Mouse (Mus musculus) midbrain, embryonic 14.5 days (tissue): ENCODE measurements around the gene Sval3. TPM values are rescaled to one million over a fixed set of nuclear protein-coding genes. Genes with fewer than 3 reads are reported as not detected.

Experiments
- ATAC-seq: fragments of 200-750 bp; cut with Nextera tagmentation; 2 replicates; pipeline ENCODE4 v1.8.0; 2017; ENCODE audit warnings: moderate number of reproducible peaks, moderate library complexity; ENCODE audit not compliant: low FRiP score, low TSS enrichment
- DNase-seq: peaks from one replicate; pipeline ENCODE4 v3.0.0-alpha.2; 2015
- H3K27ac ChIP-seq: fragments of 300-500 bp; sonication (generic); replicated peaks from 2 replicates; pipeline ENCODE4 v1.5.1; 2014; ENCODE audit warnings: mild to moderate bottlenecking, low read depth, low read length, moderate library complexity
- H3K27me3 ChIP-seq: fragments of 300-500 bp; sonication (generic); 2 replicates; pipeline ENCODE4 v1.6.1; 2014; ENCODE audit warnings: low read length, control low read depth, mixed read lengths; ENCODE audit not compliant: control insufficient read depth, insufficient read depth
- H3K36me3 ChIP-seq: fragments of 300-500 bp; sonication (generic); 2 replicates; pipeline ENCODE4 v1.6.1; 2014; ENCODE audit warnings: low read length, control low read depth; ENCODE audit not compliant: control insufficient read depth, insufficient read depth
- H3K4me1 ChIP-seq: fragments of 300-500 bp; sonication (generic); 2 replicates; pipeline ENCODE4 v1.6.1; 2014; ENCODE audit warnings: mild to moderate bottlenecking, antibody characterized with exemption, low read length, control low read depth; ENCODE audit not compliant: control insufficient read depth, insufficient read depth
- H3K4me2 ChIP-seq: fragments of 300-500 bp; sonication (generic); 2 replicates; pipeline ENCODE4 v1.6.1; 2014; ENCODE audit warnings: mild to moderate bottlenecking, low read length, moderate library complexity
- H3K4me3 ChIP-seq: fragments of 300-500 bp; sonication (generic); replicated peaks from 2 replicates; pipeline ENCODE4 v1.5.1; 2014; ENCODE audit warnings: low read depth, low read length
- H3K9ac ChIP-seq: fragments of 300-500 bp; sonication (generic); replicated peaks from 2 replicates; pipeline ENCODE4 v1.6.1; 2014; ENCODE audit warnings: mild to moderate bottlenecking, low read length, moderate library complexity
- H3K9me3 ChIP-seq: fragments of 300-500 bp; sonication (generic); 2 replicates; pipeline ENCODE4 v1.6.1; 2016; ENCODE audit warnings: low read length, control low read depth, mixed read lengths; ENCODE audit not compliant: control insufficient read depth
- WGBS: fragments of 180-500 bp; shearing (Covaris S2); extraction: QIAGEN DNeasy Blood & Tissue Kit; methylation state at CpG from one replicate; pipeline ENCODE4 v1.1.7; 2014; 5-methylcytosine and 5-hydroxymethylcytosine counted together
- polyA plus RNA-seq: library from polyadenylated mRNA; unstranded; fragments of >200 nt; fragmentation: Nextera tagmentation; extraction: Ambion mirVana; gene quantifications from 2 replicates; pipeline ENCODE4 v1.2.1, GENCODE M21; 2014

Sval3 gene
- polyA plus RNA-seq: not detected in 2 replicates

GRCm38 (mm10) chr6:41967840-41968239 lies at the start of gene Sval3:
Sval3 (plus strand) TSS chr6:41968140.
- H3K9ac ChIP-seq: no peak within 1 kb of the TSS
- no peak within 1 kb of the TSS for H3K27ac ChIP-seq
- 74% methylated on average over 1 of the region's 1 CpGs for WGBS
- DNase-seq: no peak
- H3K4me2 ChIP-seq: no peak within 1 kb of the TSS
- no peak for ATAC-seq
- H3K36me3 ChIP-seq: no peaks in the 10 kb centered on the region
- no peaks in the 10 kb centered on the region for H3K27me3 ChIP-seq
- no peaks in the 10 kb centered on the region for H3K9me3 ChIP-seq
- no peaks in the 10 kb centered on the region for H3K4me1 ChIP-seq
- H3K4me3 ChIP-seq: no peak within 1 kb of the TSS

GRCm38 (mm10) chr6:41951330-41951729 lies 16.6 kb upstream of the Sval3 start, which contains the start of gene Sval1:
Sval1 (plus strand) TSS chr6:41951630.
- Histone ChIP-seq H3K9ac (no peak within 1 kb of the TSS), H3K4me3 (no peak within 1 kb of the TSS), H3K27ac (no peak within 1 kb of the TSS), H3K36me3 (no peaks in the 10 kb centered on the region), H3K4me2 (no peak within 1 kb of the TSS), H3K27me3 (no peaks in the 10 kb centered on the region), H3K9me3 (no peaks in the 10 kb centered on the region), H3K4me1 (no peaks in the 10 kb centered on the region)
- ATAC-seq (no peak), DNase-seq (no peak)
- WGBS: 71% methylated on average over 1 of the region's 1 CpGs

Other genes with a start within 250 kb of the Sval3 start
- not detected in 2 replicates for gene Olfr459, start 193.0 kb upstream of the Sval3 start, polyA plus RNA-seq
- not detected in 2 replicates for gene Pip, start 120.6 kb upstream of the Sval3 start, polyA plus RNA-seq
- gene Sval2, start 115.2 kb upstream of the Sval3 start, polyA plus RNA-seq: not detected in 2 replicates
- not detected in 2 replicates for gene Sval1, start 16.5 kb upstream of the Sval3 start, polyA plus RNA-seq
- gene Sva, start 70.3 kb downstream of the Sval3 start, polyA plus RNA-seq: not detected in 2 replicates
- gene Tas2r139, start 172.8 kb downstream of the Sval3 start, polyA plus RNA-seq: not detected in 2 replicates
- not detected in 2 replicates for gene Tas2r144, start 247.2 kb downstream of the Sval3 start, polyA plus RNA-seq